Mouse (Mus musculus) ES-Bruce4 (cell line): ENCODE measurements at regions not wholly inside any gene's neighbourhood (a gene's known extent, or its start where the extent isn't known, plus 50 kb on each side); places are given as distances from the start of the nearest gene placed in this dataset.
"Not testable (repeated sequence)": the region's sequence is repeated elsewhere in the genome, so short reads cannot be mapped to it uniquely, and the experiment has no call there.

ENCODE experiments used
- H3K27ac ChIP-seq: 2 replicates; pipeline ENCODE4 v1.5.1; 2012; ENCODE audit warnings: low read length, inconsistent platforms; ENCODE audit not compliant: insufficient read depth
- H3K27me3 ChIP-seq: 2 replicates; pipeline ENCODE4 v1.6.1; 2012; ENCODE audit warnings: mild to moderate bottlenecking, low read length, inconsistent platforms; ENCODE audit not compliant: control insufficient read depth, poor library complexity, insufficient read depth, severe bottlenecking
- H3K36me3 ChIP-seq: 2 replicates; pipeline ENCODE4 v1.6.1; 2012; ENCODE audit warnings: inconsistent platforms, mild to moderate bottlenecking, low read length, moderate library complexity; ENCODE audit not compliant: control insufficient read depth, poor library complexity, insufficient read depth, severe bottlenecking
- H3K4me1 ChIP-seq: one replicate; pipeline ENCODE4 v1.8.1; 2011; ENCODE audit warnings: low read length; ENCODE audit not compliant: control insufficient read depth, insufficient read depth
- H3K4me3 ChIP-seq: 2 replicates; pipeline ENCODE4 v1.5.1; 2011; ENCODE audit warnings: low read depth, mild to moderate bottlenecking, low read length
- H3K9ac ChIP-seq: 2 replicates; pipeline ENCODE4 v1.6.1; 2012; ENCODE audit warnings: low read depth, mild to moderate bottlenecking, inconsistent platforms; ENCODE audit not compliant: poor library complexity, severe bottlenecking
- H3K9me3 ChIP-seq: replicated peaks from 2 replicates; pipeline ENCODE4 v1.6.1; 2012; ENCODE audit warnings: mild to moderate bottlenecking, low read length, inconsistent platforms; ENCODE audit not compliant: control insufficient read depth, poor library complexity, insufficient read depth, severe bottlenecking
- CTCF ChIP-seq: IDR thresholded peaks from one replicate; pipeline ENCODE4 v1.8.1; 2011; ENCODE audit warnings: low read depth, low read length
- EP300 ChIP-seq: IDR thresholded peaks from 2 replicates; pipeline ENCODE4 v1.6.1; 2011; ENCODE audit warnings: low read depth, low read length; ENCODE audit not compliant: insufficient read depth
- POLR2A ChIP-seq: IDR thresholded peaks from one replicate; pipeline ENCODE4 v1.8.1; 2011; ENCODE audit warnings: low read length; ENCODE audit not compliant: insufficient read depth

DNA sequence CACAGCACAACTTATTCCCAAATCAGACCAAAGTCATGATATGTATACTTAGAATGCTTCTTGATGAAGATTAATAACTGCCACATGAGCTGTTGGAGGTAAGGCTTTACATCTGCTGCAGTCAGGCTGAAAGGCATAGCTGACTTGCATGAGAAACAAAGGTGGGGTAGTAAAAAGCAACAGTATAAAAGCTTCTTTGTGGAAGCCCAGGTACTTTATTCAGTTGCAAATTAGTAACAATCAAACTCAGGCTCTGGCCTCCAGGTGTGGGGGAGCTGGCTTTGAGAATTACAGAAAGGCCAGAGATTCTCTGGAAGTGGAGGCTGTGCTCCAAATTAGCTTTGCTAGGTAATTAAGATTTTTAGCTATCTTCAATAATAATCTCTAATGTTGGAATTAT, 608.0 kb upstream of the Ghitm start:
- TF ChIP-seq POLR2A (no peak), CTCF (no peak), EP300 (no peak)
- Histone ChIP-seq H3K4me3 (no peak overlapping the region), H3K27me3 (no peaks in the 10 kb centered on the region), H3K36me3 (no peaks in the 10 kb centered on the region), H3K4me1 (peaks cover 2% of the 10 kb centered on the region), H3K9me3 (peaks cover 4% of the 10 kb centered on the region), H3K9ac (no peak overlapping the region), H3K27ac (peak overlapping the region; percentile 99)

DNA sequence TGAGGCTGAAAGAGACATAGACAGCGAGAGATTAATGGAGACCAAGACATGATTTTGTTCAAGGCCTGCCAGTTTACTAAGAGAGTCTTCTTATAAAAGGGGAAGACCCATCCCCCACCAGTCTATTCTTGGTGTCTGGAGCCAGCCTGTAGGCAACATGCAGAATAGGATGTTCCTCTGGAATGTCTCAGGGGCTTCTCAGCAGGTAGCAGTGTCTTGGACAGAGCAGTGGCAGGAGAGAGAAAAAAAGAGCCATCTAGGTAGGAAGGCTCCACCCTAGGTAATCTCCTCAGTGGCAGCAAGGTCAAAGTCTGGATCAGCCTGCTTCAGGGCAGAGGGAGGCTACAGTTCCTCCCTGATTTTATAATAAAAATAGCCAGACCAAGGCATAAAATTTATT, 607.4 kb upstream of the Ghitm start:
- H3K36me3 ChIP-seq, H3K9me3 ChIP-seq, H3K4me3 ChIP-seq, H3K4me1 ChIP-seq, H3K27me3 ChIP-seq, H3K9ac ChIP-seq: not testable (repeated sequence)
- H3K27ac ChIP-seq: peak overlapping the region; percentile 99
- TF ChIP-seq EP300: peak; percentile 67
